Mouse (Mus musculus): ENCODE data around the gene Ntrk1. TPM values are rescaled to one million over a fixed set of nuclear protein-coding genes. Genes with fewer than 3 reads are reported as not detected.
A peak's percentile ranks its signal among the peaks of the same experiment; 100 is the strongest.

Gene Ntrk1
- total RNA-seq, 2 experiments from 2014 or later = not detected

- no peak for TF ChIP-seq CTCF (IDR thresholded peaks at IDR 0.05)
- intact Hi-C loops (cut with DNase I) = no loop called here
- H3K27ac ChIP-seq = peak overlapping the region; percentile 54
- H3K4me3 ChIP-seq = no peak overlapping the region
- peak; percentile 26 for DNase-seq
Measured at GRCm38 (mm10) chr3:87761408-87762375, 33.3 kb downstream of the Ntrk1 start.

- Histone ChIP-seq H3K4me3 (no peak overlapping the region), H3K27ac (no peak overlapping the region; the same call in 1 of the 2 replicates)
- DNase-seq = no peak
- TF ChIP-seq CTCF (IDR thresholded peaks at IDR 0.05) = no peak
- intact Hi-C loops (cut with DNase I) = loop anchor here (5.0 kb wide), 1 partner anchor 59 kb away; no protein-coding TSS in a partner anchor
Measured at GRCm38 (mm10) chr3:87758641-87759040, 36.3 kb downstream of the Ntrk1 start.

- no peak for DNase-seq
- Histone ChIP-seq H3K4me3 (no peak overlapping the region), H3K27ac (no peak overlapping the region)
- intact Hi-C loops (cut with DNase I) = loop anchor here (1.0 to 5.0 kb wide), 2 partner anchors 13 to 61 kb away; no protein-coding TSS in a partner anchor
- no peak for TF ChIP-seq CTCF (IDR thresholded peaks at IDR 0.05)
Measured at GRCm38 (mm10) chr3:87756488-87756887, 38.5 kb downstream of the Ntrk1 start.

GRCm38 (mm10) chr3:87755964-87756363 lies 39.0 kb downstream of the Ntrk1 start:
- intact Hi-C loops (cut with DNase I) = loop anchor here (1.0 to 5.0 kb wide), 2 partner anchors 13 to 61 kb away; no protein-coding TSS in a partner anchor
- Histone ChIP-seq H3K27ac (no peak overlapping the region), H3K4me3 (peak overlapping the region; percentile 57)
- TF ChIP-seq CTCF (IDR thresholded peaks at IDR 0.05) = peak; percentile 98
- peak; percentile 94 for DNase-seq

GRCm38 (mm10) chr3:87753829-87754228 lies 41.1 kb downstream of the Ntrk1 start:
- H3K4me3 ChIP-seq = no peak overlapping the region
- no peak for TF ChIP-seq CTCF (IDR thresholded peaks at IDR 0.05)
- DNase-seq = no peak
- intact Hi-C loops (cut with DNase I) = no loop called here
- no peak overlapping the region for H3K27ac ChIP-seq

- intact Hi-C loops (cut with DNase I) = no loop called here
- H3K27ac ChIP-seq = no peak overlapping the region
- no peak for TF ChIP-seq CTCF (IDR thresholded peaks at IDR 0.05)
- no peak overlapping the region for H3K4me3 ChIP-seq
- DNase-seq = no peak
Measured at GRCm38 (mm10) chr3:87752567-87752966, 42.4 kb downstream of the Ntrk1 start.

- Histone ChIP-seq H3K4me3 (no peak overlapping the region), H3K27ac (no peak overlapping the region)
- DNase-seq = no peak
- TF ChIP-seq CTCF (IDR thresholded peaks at IDR 0.05) = no peak
- intact Hi-C loops (cut with DNase I) = no loop called here
Measured at GRCm38 (mm10) chr3:87749977-87750376, 45.0 kb downstream of the Ntrk1 start.

GRCm38 (mm10) chr3:87749036-87749435 lies 45.9 kb downstream of the Ntrk1 start:
- DNase-seq = peak; percentile 73
- intact Hi-C loops (cut with DNase I) = no loop called here
- Histone ChIP-seq H3K27ac (no peak overlapping the region), H3K4me3 (no peak overlapping the region)
- peak; percentile 76 for TF ChIP-seq CTCF (IDR thresholded peaks at IDR 0.05)

GRCm38 (mm10) chr3:87748431-87748830 lies 46.5 kb downstream of the Ntrk1 start, which contains the start of gene Lrrc71:
Lrrc71 (minus strand) TSS chr3:87748625.
- Histone ChIP-seq H3K27ac (no peak within 1 kb of the TSS), H3K4me3 (no peak within 1 kb of the TSS)
- no peak for TF ChIP-seq CTCF (IDR thresholded peaks at IDR 0.05)
- intact Hi-C loops (cut with DNase I) = no loop called here
- no peak for DNase-seq

GRCm38 (mm10) chr3:87745036-87745659 lies 49.8 kb downstream of the Ntrk1 start:
- Histone ChIP-seq H3K27ac (no peak overlapping the region), H3K4me3 (no peak overlapping the region)
- intact Hi-C loops (cut with DNase I) = no loop called here
- TF ChIP-seq CTCF (IDR thresholded peaks at IDR 0.05) = no peak
- DNase-seq = no peak

- no peak for DNase-seq
- Histone ChIP-seq H3K4me3 (no peak overlapping the region), H3K27ac (no peak overlapping the region)
- no peak for TF ChIP-seq CTCF (IDR thresholded peaks at IDR 0.05)
- intact Hi-C loops (cut with DNase I) = no loop called here
Measured at GRCm38 (mm10) chr3:87743927-87744326, 51.0 kb downstream of the Ntrk1 start.

- intact Hi-C loops (cut with DNase I) = no loop called here
- DNase-seq = no peak
- TF ChIP-seq CTCF (IDR thresholded peaks at IDR 0.05) = no peak
Measured at GRCm38 (mm10) chr3:87742735-87743134, 52.2 kb downstream of the Ntrk1 start.

GRCm38 (mm10) chr3:87742013-87742412 lies 52.9 kb downstream of the Ntrk1 start:
- no peak for DNase-seq
- no peak overlapping the region for H3K4me3 ChIP-seq
- intact Hi-C loops (cut with DNase I) = no loop called here
- no peak overlapping the region for H3K27ac ChIP-seq
- no peak for TF ChIP-seq CTCF (IDR thresholded peaks at IDR 0.05)

More at GRCm38 (mm10) chr3:87742735-87743134, 52.2 kb downstream of the Ntrk1 start:
- Histone ChIP-seq H3K27ac (no peak overlapping the region), H3K4me3 (no peak overlapping the region)
